Mouse (Mus musculus): ENCODE measurements around the gene Gm6685. TPM values are rescaled to one million over a fixed set of nuclear protein-coding genes. Genes with fewer than 3 reads are reported as not detected.

Gm6685 gene
- polyA plus RNA-seq (2015; fragmentation: Nextera tagmentation; extraction: Ambion mirVana): not detected in 2 replicates

GRCm38 (mm10) chr11:28339224-28340150, at the start of gene Gm6685:
Gene Gm6685, minus strand, starts transcription at chr11:28339867.

Other genes starting within 250 kb of the Gm6685 start
- 3.7 and 4.1 TPM in 2 replicates for gene Ccdc85a, start 244.5 kb upstream of the Gm6685 start, polyA plus RNA-seq (2015; fragmentation: Nextera tagmentation; extraction: Ambion mirVana)

Data from skeletal muscle tissue, postnatal 0 days (tissue).